Mouse (Mus musculus) embryonic facial prominence, embryonic 11.5 days (tissue): ENCODE data around the gene Gtf2ird1. TPM values are rescaled to one million over a fixed set of nuclear protein-coding genes. Genes with fewer than 3 reads are reported as not detected.
A peak's percentile ranks its signal among the peaks of the same experiment; 100 is the strongest.

Experiments used
- ATAC-seq: fragments of 200-750 bp; cut with Nextera tagmentation; replicated peaks from 2 replicates; pipeline ENCODE4 v1.8.0; 2017; ENCODE audit warnings: low read depth; ENCODE audit not compliant: insufficient number of reproducible peaks, low FRiP score, low TSS enrichment
- DNase-seq: peaks from one replicate; pipeline ENCODE4 v3.0.0-alpha.2; 2015; ENCODE audit warnings: low spot score
- H3K27ac ChIP-seq: fragments of 300-500 bp; sonication (generic); replicated peaks from 2 replicates; pipeline ENCODE4 v1.5.1; 2014; ENCODE audit warnings: mild to moderate bottlenecking, low read depth, low read length, control low read depth
- H3K27me3 ChIP-seq: fragments of 300-500 bp; sonication (generic); 2 replicates; pipeline ENCODE4 v1.6.1; 2014; ENCODE audit warnings: mild to moderate bottlenecking, low read length, moderate library complexity, mixed read lengths; ENCODE audit not compliant: control insufficient read depth, insufficient read depth
- H3K36me3 ChIP-seq: fragments of 300-500 bp; sonication (generic); replicated peaks from 2 replicates; pipeline ENCODE4 v1.6.1; 2014; ENCODE audit warnings: low read depth, mild to moderate bottlenecking, low read length, moderate library complexity, mixed read lengths; ENCODE audit not compliant: control insufficient read depth, insufficient read depth
- H3K4me1 ChIP-seq: fragments of 300-500 bp; sonication (generic); 2 replicates; pipeline ENCODE4 v1.6.1; 2014; ENCODE audit warnings: low read length, mixed read lengths; ENCODE audit not compliant: control insufficient read depth, insufficient read depth
- H3K4me2 ChIP-seq: fragments of 300-500 bp; sonication (generic); 2 replicates; pipeline ENCODE4 v1.6.1; 2014; ENCODE audit warnings: low read depth, mild to moderate bottlenecking, control low read depth, low read length, moderate library complexity
- H3K4me3 ChIP-seq: fragments of 300-500 bp; sonication (generic); 2 replicates; pipeline ENCODE4 v1.5.1; 2014; ENCODE audit warnings: low read depth, low read length, control low read depth
- H3K9ac ChIP-seq: fragments of 300-500 bp; sonication (generic); replicated peaks from 2 replicates; pipeline ENCODE4 v1.6.1; 2014; ENCODE audit warnings: mild to moderate bottlenecking, control low read depth, low read length
- H3K9me3 ChIP-seq: fragments of 300-500 bp; sonication (generic); replicated peaks from 2 replicates; pipeline ENCODE4 v1.6.1; 2016; ENCODE audit warnings: mild to moderate bottlenecking, low read length, inconsistent platforms, mixed read lengths; ENCODE audit not compliant: control insufficient read depth
- WGBS: fragments of 180-500 bp; shearing (Covaris S2); extraction: QIAGEN DNeasy Blood & Tissue Kit; methylation state at CpG from one replicate; pipeline ENCODE4 v1.1.7; 2014; 5-methylcytosine and 5-hydroxymethylcytosine counted together
- polyA plus RNA-seq: library from polyadenylated mRNA; unstranded; fragments of >200 nt; fragmentation: Nextera tagmentation; extraction: Ambion mirVana; gene quantifications from 2 replicates; pipeline ENCODE4 v1.2.1, GENCODE M21; 2014

The Gtf2ird1 gene
- polyA plus RNA-seq, 1 experiment from 2014 or later: 99.8 TPM

- ATAC-seq (no peak), DNase-seq (no peak)
- Histone ChIP-seq H3K4me2 (no peak overlapping the region), H3K27me3 (no peaks in the 10 kb centered on the region), H3K9ac (no peak overlapping the region), H3K4me3 (no peak overlapping the region), H3K4me1 (no peaks in the 10 kb centered on the region; the same call in 1 of the 2 replicates), H3K36me3 (no peaks in the 10 kb centered on the region), H3K27ac (no peak overlapping the region), H3K9me3 (no peaks in the 10 kb centered on the region)
- WGBS: 90% methylated on average over 9 of the region's 9 CpGs
These were observed 28.9 kb downstream of the Gtf2ird1 start for GRCm38 (mm10) chr5:134427664-134428063.

DNA sequence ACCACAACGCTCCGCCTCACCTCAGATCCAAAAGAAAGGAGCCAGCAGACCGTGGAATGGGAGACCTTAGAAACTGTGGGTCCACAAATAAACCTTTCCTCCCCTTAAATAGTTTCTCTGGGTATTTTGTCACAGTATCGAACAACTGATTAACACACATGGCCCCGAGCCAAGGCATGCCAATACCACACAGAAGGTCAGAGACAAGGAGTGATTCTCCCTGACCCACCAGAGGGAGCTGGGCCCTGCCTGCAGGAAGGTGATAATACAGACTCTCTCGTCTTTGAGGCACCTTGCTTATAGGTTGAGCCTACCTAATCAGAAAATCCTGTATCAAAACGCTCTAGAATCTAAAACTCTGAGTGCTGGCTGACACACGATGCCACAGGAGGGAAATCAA is 30.9 kb downstream of the Gtf2ird1 start:
- Histone ChIP-seq H3K4me2 (no peak overlapping the region), H3K36me3 (no peaks in the 10 kb centered on the region), H3K27ac (no peak overlapping the region), H3K9me3 (no peaks in the 10 kb centered on the region), H3K4me1 (no peaks in the 10 kb centered on the region; the same call in 1 of the 2 replicates), H3K4me3 (no peak overlapping the region), H3K27me3 (no peaks in the 10 kb centered on the region), H3K9ac (no peak overlapping the region)
- ATAC-seq (no peak), DNase-seq (no peak)
- WGBS: 93% methylated on average over 8 of the region's 8 CpGs

- Histone ChIP-seq H3K27me3 (no peaks in the 10 kb centered on the region), H3K9ac (no peak overlapping the region), H3K36me3 (no peaks in the 10 kb centered on the region), H3K4me3 (no peak overlapping the region), H3K9me3 (no peaks in the 10 kb centered on the region), H3K4me2 (no peak overlapping the region), H3K4me1 (no peaks in the 10 kb centered on the region; the same call in 1 of the 2 replicates), H3K27ac (no peak overlapping the region)
- no peak for DNase-seq
- WGBS: 88% methylated on average over 5 of the region's 5 CpGs
- no peak for ATAC-seq
These were observed 32.6 kb downstream of the Gtf2ird1 start for GRCm38 (mm10) chr5:134423930-134424329.

GRCm38 (mm10) chr5:134423372-134423771 is 33.1 kb downstream of the Gtf2ird1 start:
- no peak overlapping the region for H3K4me2 ChIP-seq
- 96% methylated on average over 6 of the region's 6 CpGs for WGBS
- no peaks in the 10 kb centered on the region for H3K36me3 ChIP-seq
- H3K9ac ChIP-seq: no peak overlapping the region
- no peak for ATAC-seq
- no peaks in the 10 kb centered on the region for H3K9me3 ChIP-seq
- H3K27ac ChIP-seq: no peak overlapping the region
- H3K4me1 ChIP-seq: no peaks in the 10 kb centered on the region; the same call in 1 of the 2 replicates
- no peaks in the 10 kb centered on the region for H3K27me3 ChIP-seq
- H3K4me3 ChIP-seq: no peak overlapping the region
- DNase-seq: no peak

DNA sequence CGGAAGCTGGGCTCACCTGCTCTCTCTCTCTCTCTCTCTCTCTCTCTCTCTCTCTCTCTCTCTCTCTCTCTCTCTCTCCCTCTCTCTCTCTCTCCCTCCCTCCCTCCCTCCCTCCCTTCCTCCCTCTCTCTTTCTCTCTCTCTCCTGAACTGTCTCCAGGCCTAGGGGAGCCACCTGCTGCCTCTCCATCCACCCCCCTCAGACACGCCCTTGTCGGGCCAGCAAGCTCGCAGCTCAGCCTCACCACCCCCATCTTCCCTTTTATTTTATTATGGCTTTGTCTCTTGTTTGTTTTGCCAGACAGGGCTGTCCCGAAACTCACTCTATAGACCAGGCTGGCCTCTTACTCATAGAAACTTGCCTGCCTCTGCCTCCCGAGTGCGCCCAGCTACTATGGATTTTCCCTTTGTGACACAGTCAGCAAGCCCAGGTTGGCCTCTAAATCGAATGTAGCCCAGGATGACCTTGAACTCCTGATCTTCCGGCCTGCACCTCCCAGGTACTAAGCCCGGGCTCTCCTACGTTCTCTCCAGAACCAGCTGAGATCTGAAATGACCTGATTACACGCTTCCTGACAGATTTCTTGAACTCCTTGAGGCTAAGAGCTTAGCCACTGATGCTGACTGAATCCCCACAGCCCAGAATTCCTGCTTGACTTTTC is 34.1 kb downstream of the Gtf2ird1 start:
- Histone ChIP-seq H3K4me1 (no peaks in the 10 kb centered on the region), H3K4me3 (no peak overlapping the region), H3K4me2 (no peak overlapping the region), H3K27ac (no peak overlapping the region), H3K9me3 (no peaks in the 10 kb centered on the region), H3K9ac (no peak overlapping the region), H3K27me3 (no peaks in the 10 kb centered on the region), H3K36me3 (no peaks in the 10 kb centered on the region)
- DNase-seq (no peak), ATAC-seq (no peak)
- 93% methylated on average over 12 of the region's 12 CpGs for WGBS

- WGBS: 65% methylated on average over 9 of the region's 9 CpGs
- no peak for DNase-seq
- H3K4me2 ChIP-seq: no peak overlapping the region
- no peak overlapping the region for H3K4me3 ChIP-seq
- no peaks in the 10 kb centered on the region for H3K9me3 ChIP-seq
- H3K36me3 ChIP-seq: peaks cover 3% of the 10 kb centered on the region; the same call in 1 of the 2 replicates
- H3K9ac ChIP-seq: no peak overlapping the region
- H3K4me1 ChIP-seq: no peaks in the 10 kb centered on the region
- 0 out of 2 replicates have a peak overlapping the region, but pooled peaks have one; percentile 22 for H3K27ac ChIP-seq
- no peaks in the 10 kb centered on the region for H3K27me3 ChIP-seq
- ATAC-seq: no peak
These were observed 35.5 kb downstream of the Gtf2ird1 start for GRCm38 (mm10) chr5:134421061-134421460.

DNA sequence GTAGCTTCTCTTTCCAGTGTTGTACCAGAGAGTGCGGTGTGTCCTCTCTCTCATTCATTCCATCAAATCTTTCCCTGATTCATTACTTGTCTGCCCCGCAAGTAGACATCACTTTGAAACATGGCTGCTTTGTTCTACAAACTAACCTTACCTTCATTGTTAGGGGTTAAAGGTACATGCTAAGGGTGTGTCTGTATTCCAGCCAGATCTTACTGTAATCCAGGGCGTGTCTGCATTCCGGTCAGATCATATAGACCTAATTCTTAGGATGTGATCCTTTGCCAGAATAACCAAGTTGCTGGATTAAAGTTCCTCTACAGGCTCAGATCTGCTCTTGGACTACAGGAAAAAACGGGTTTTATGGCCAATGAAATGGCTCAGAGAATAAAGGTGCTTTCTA is 36.8 kb downstream of the Gtf2ird1 start:
- H3K27ac ChIP-seq: no peak overlapping the region
- WGBS: 89% methylated on average over 5 of the region's 5 CpGs
- H3K9ac ChIP-seq: no peak overlapping the region
- no peak overlapping the region for H3K4me3 ChIP-seq
- no peak overlapping the region for H3K4me2 ChIP-seq
- peaks cover 7% of the 10 kb centered on the region for H3K36me3 ChIP-seq
- ATAC-seq (no peak), DNase-seq (no peak)
- no peaks in the 10 kb centered on the region for H3K9me3 ChIP-seq
- H3K4me1 ChIP-seq: no peaks in the 10 kb centered on the region
- no peaks in the 10 kb centered on the region for H3K27me3 ChIP-seq

DNA sequence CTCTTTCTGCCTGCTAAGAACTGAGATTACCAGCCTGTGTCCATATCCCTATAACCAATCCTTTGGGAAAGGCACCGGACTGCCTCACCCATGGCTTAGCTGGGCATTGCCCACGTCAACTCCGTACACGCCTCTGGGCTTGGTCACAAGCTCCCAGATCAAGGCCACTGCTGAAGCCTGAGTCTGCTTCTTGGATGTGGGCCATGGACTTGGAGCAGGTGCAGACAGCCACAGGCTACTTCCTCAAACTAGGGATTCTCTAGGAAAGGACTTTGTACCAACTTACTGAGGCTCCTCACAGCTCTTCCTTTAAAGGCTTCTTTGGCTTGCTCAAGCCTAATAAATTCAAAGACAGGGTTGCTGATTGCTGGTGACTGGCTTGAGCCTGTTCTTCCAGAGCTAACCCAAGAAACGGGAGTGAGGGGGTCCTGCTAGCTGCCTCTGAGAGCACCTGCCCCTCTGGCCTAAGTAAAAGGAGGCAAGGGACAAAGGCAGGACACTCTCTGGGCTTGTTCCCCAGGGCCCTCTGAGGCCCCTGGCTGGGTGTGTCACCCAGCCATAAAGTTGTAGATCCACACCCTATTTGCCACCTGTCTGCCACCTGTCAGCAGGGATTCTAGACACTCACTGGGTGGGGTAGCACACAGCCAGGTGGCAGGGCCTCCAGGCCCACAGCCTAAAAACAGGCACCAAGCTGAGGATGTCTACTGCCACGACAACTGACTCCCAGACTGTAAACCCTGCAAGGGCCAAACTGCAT is 38.0 kb downstream of the Gtf2ird1 start:
- H3K4me1 ChIP-seq: no peaks in the 10 kb centered on the region
- H3K9ac ChIP-seq: no peak overlapping the region
- no peaks in the 10 kb centered on the region for H3K9me3 ChIP-seq
- no peak overlapping the region for H3K4me3 ChIP-seq
- 91% methylated on average over 6 of the region's 6 CpGs for WGBS
- H3K27me3 ChIP-seq: no peaks in the 10 kb centered on the region
- H3K36me3 ChIP-seq: peaks cover 9% of the 10 kb centered on the region
- DNase-seq (no peak), ATAC-seq (no peak)
- H3K27ac ChIP-seq: no peak overlapping the region
- no peak overlapping the region for H3K4me2 ChIP-seq
